8 mouse cellular contexts compared by ENCODE assay signal in the genomic region with DNA sequence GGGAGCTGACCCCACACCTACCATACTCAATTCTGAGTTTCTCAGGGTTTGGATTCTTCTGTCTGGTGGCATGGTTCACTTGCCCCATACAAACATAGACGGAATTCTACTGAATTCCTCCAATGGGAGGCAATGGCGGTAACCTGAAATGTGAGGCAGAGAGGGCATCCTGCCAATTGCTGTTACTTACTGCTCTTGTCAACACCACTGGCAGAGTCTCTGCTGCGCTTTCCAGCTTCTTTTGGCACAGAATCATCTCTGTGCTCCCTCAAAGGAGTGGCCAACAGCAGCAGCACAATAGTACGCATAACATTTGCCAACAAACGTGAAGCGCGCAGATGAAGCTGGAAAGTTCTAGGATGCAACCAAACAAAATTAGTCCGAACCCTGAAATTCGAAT. TPM values are rescaled to one million over a fixed set of nuclear protein-coding genes. Genes with fewer than 3 reads are reported as not detected.
A peak's percentile ranks its signal among the peaks of the same experiment; 100 is the strongest.
DNase-seq lines count a peak whose midpoint lies in the region; ATAC-seq and TF ChIP-seq lines count a peak whose summit lies in the region.

No protein-coding gene starts in this region.

- H3K27ac ChIP-seq in forebrain, embryonic 15.5 days (replicated peaks), result no peak overlapping the region
- no peak overlapping the region for H3K27ac ChIP-seq in forebrain, embryonic 11.5 days (ENCODE audit: low read depth, low read length)
- H3K27ac ChIP-seq in heart, postnatal 0 days (ENCODE audit: low read depth), result no peak overlapping the region
- no peak overlapping the region for H3K27ac ChIP-seq in liver, embryonic 11.5 days (ENCODE audit: low read depth, low read length)

- no peak overlapping the region for H3K9ac ChIP-seq in forebrain, embryonic 15.5 days (replicated peaks)
- H3K9ac ChIP-seq in forebrain, embryonic 11.5 days (ENCODE audit: low read length), result no peak overlapping the region
- no peak overlapping the region for H3K9ac ChIP-seq in heart, postnatal 0 days (replicated peaks; ENCODE audit: low read depth, low read length)
- no peak overlapping the region for H3K9ac ChIP-seq in liver, embryonic 11.5 days (ENCODE audit: low read depth, low read length)

- peaks cover 10% of the 10 kb centered on the region for H3K4me1 ChIP-seq in forebrain, embryonic 15.5 days
- H3K4me1 ChIP-seq in forebrain, embryonic 11.5 days (replicated peaks; ENCODE audit: control insufficient read depth, insufficient read depth, low read length), result no peaks in the 10 kb centered on the region
- H3K4me1 ChIP-seq in heart, postnatal 0 days (ENCODE audit: control insufficient read depth, insufficient read depth), result peaks cover 10% of the 10 kb centered on the region; the same call in 1 of the 2 replicates
- H3K4me1 ChIP-seq in liver, embryonic 11.5 days (replicated peaks; ENCODE audit: control insufficient read depth, insufficient read depth, low read length), result no peaks in the 10 kb centered on the region

- 43% methylated on average over 9 of the region's 9 CpGs for WGBS in forebrain, embryonic 15.5 days
- WGBS in forebrain, embryonic 11.5 days, result 92% methylated on average over 9 of the region's 9 CpGs
- 34% methylated on average over 9 of the region's 9 CpGs for WGBS in heart, postnatal 0 days
- 82% methylated on average over 9 of the region's 9 CpGs for WGBS in liver, embryonic 11.5 days

- H3K9me3 ChIP-seq in forebrain, embryonic 15.5 days, result no peaks in the 10 kb centered on the region
- H3K9me3 ChIP-seq in forebrain, embryonic 11.5 days (ENCODE audit: control insufficient read depth, low read length), result no peaks in the 10 kb centered on the region
- no peaks in the 10 kb centered on the region for H3K9me3 ChIP-seq in heart, postnatal 0 days (replicated peaks; ENCODE audit: control insufficient read depth, low read length)
- no peaks in the 10 kb centered on the region for H3K9me3 ChIP-seq in liver, embryonic 11.5 days (ENCODE audit: control insufficient read depth, low read length)

- H3K27me3 ChIP-seq in forebrain, embryonic 15.5 days, result no peaks in the 10 kb centered on the region
- H3K27me3 ChIP-seq in forebrain, embryonic 11.5 days (ENCODE audit: control insufficient read depth, insufficient read depth, low read length), result no peaks in the 10 kb centered on the region
- H3K27me3 ChIP-seq in heart, postnatal 0 days (ENCODE audit: control insufficient read depth, insufficient read depth, low read length), result no peaks in the 10 kb centered on the region
- no peaks in the 10 kb centered on the region for H3K27me3 ChIP-seq in liver, embryonic 11.5 days (replicated peaks; ENCODE audit: control insufficient read depth, insufficient read depth, low read length)

- peak; percentile 73 for ATAC-seq in forebrain, embryonic 15.5 days (replicated peaks)
- no peak for ATAC-seq in forebrain, embryonic 11.5 days (replicated peaks; ENCODE audit: low FRiP score)
- peak; percentile 86 for ATAC-seq in heart, postnatal 0 days (ENCODE audit: insufficient read depth, low read depth)
- ATAC-seq in liver, embryonic 11.5 days (replicated peaks; ENCODE audit: low FRiP score), result no peak

- no peak overlapping the region for H3K4me3 ChIP-seq in forebrain, embryonic 15.5 days
- H3K4me3 ChIP-seq in forebrain, embryonic 11.5 days (ENCODE audit: low read depth, low read length), result no peak overlapping the region
- H3K4me3 ChIP-seq in heart, postnatal 0 days (ENCODE audit: low read depth, low read length), result no peak overlapping the region
- no peak overlapping the region for H3K4me3 ChIP-seq in liver, embryonic 11.5 days (ENCODE audit: low read depth, low read length)

- no peak for DNase-seq in forebrain, embryonic 11.5 days (ENCODE audit: low spot score)
- peak; percentile 40 for DNase-seq in right cerebral cortex, adult 18-20 months
- no peak for DNase-seq in right cerebral cortex, postnatal 25 days
- peak; percentile 81 for DNase-seq in heart, postnatal 0 days (ENCODE audit: low spot score)
- DNase-seq in ovary, postnatal 36 days (ENCODE audit: low spot score), result peak; percentile 41
- no peak for DNase-seq in liver, embryonic 11.5 days (ENCODE audit: low spot score)
- no peak for DNase-seq in cerebellum, adult 18-20 months

- no peak overlapping the region for H3K4me2 ChIP-seq in forebrain, embryonic 15.5 days (replicated peaks)
- no peak overlapping the region for H3K4me2 ChIP-seq in forebrain, embryonic 11.5 days (ENCODE audit: low read depth, low read length, severe bottlenecking)
- H3K4me2 ChIP-seq in heart, postnatal 0 days (ENCODE audit: low read depth, low read length), result no peak overlapping the region
- no peak overlapping the region for H3K4me2 ChIP-seq in liver, embryonic 11.5 days

- TF ChIP-seq EP300 in heart, postnatal 0 days (IDR thresholded peaks at IDR 0.05; ENCODE audit: low read depth), result no peak

- H3K36me3 ChIP-seq in forebrain, embryonic 15.5 days, result no peaks in the 10 kb centered on the region
- no peaks in the 10 kb centered on the region for H3K36me3 ChIP-seq in forebrain, embryonic 11.5 days (ENCODE audit: control insufficient read depth, insufficient read depth, low read length)
- no peaks in the 10 kb centered on the region for H3K36me3 ChIP-seq in heart, postnatal 0 days (replicated peaks; ENCODE audit: control insufficient read depth, insufficient read depth, low read length)
- H3K36me3 ChIP-seq in liver, embryonic 11.5 days (ENCODE audit: control insufficient read depth, insufficient read depth, low read length), result no peaks in the 10 kb centered on the region

- no peak for TF ChIP-seq CTCF in heart, postnatal 0 days (IDR thresholded peaks at IDR 0.05; ENCODE audit: low read depth)

RNA-seq across cellular contexts. Expression of gene Nsmce3, which starts 17.1 kb away (rescaled TPM):
- 9.6 and 10.0 TPM in 2 replicates for polyA plus RNA-seq in forebrain, embryonic 15.5 days (2015; fragmentation: Nextera tagmentation; extraction: Ambion mirVana)
- 11.0 and 11.5 TPM in 2 replicates for polyA plus RNA-seq in forebrain, embryonic 11.5 days (2014; fragmentation: Nextera tagmentation; extraction: Ambion mirVana)
- total RNA-seq in heart, postnatal 0 days (2014; rRNA removed; ENCODE audit: low replicate concordance), result 9.7 and 11.4 TPM in 2 replicates
- polyA plus RNA-seq in heart, postnatal 0 days (2015; fragmentation: Nextera tagmentation; extraction: Ambion mirVana), result 6.6 and 6.7 TPM in 2 replicates
- 11.3 and 11.6 TPM in 2 replicates for polyA plus RNA-seq in liver, embryonic 11.5 days (2014; fragmentation: Nextera tagmentation; extraction: Ambion mirVana)

Comparison
In these comparisons a context has a peak if more than half of its experiments do, and no peak if none do; other contexts are left out.
1. ATAC-seq: peak in forebrain, embryonic 15.5 days (single experiment) and heart, postnatal 0 days (single experiment); none in forebrain, embryonic 11.5 days (single experiment) and liver, embryonic 11.5 days (single experiment).
2. DNase-seq: peak in right cerebral cortex, adult 18-20 months (single experiment), heart, postnatal 0 days (single experiment) and ovary, postnatal 36 days (single experiment); none in forebrain, embryonic 11.5 days (single experiment), right cerebral cortex, postnatal 25 days (single experiment), liver, embryonic 11.5 days (single experiment) and cerebellum, adult 18-20 months (0 of 2).